Mouse (Mus musculus): ENCODE data around the gene Dcps. TPM values are rescaled to one million over a fixed set of nuclear protein-coding genes. Genes with fewer than 3 reads are reported as not detected.
"Not testable (repeated sequence)": the region's sequence is repeated elsewhere in the genome, so short reads cannot be mapped to it uniquely, and the experiment has no call there.

The Dcps gene
- total RNA-seq, 1 experiment from 2014 or later = 22.9 TPM

DNA sequence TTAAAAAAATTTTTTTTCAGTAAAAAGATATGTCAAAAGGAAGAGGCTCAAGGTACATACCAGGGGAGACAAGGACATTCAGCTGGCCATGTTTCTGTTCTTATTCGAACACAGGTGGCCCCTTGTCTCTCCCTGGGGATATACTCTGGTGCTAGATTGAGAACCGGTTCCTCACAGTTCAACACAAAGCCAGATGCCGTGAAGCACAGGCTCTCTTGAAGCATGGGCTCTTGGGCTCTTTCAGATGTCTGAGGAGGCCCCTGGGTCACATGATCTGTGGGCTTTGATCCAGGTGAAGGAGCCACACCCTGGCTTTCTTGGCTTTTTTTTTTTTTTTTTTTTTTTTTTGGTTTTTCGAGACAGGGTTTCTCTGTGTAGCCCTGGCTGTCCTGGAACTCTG is 10.6 kb upstream of the Dcps start:
- ATAC-seq (ENCODE audit: extremely low read depth, insufficient number of reproducible peaks, low FRiP score, poor library complexity, severe bottlenecking) = no peak

DNA sequence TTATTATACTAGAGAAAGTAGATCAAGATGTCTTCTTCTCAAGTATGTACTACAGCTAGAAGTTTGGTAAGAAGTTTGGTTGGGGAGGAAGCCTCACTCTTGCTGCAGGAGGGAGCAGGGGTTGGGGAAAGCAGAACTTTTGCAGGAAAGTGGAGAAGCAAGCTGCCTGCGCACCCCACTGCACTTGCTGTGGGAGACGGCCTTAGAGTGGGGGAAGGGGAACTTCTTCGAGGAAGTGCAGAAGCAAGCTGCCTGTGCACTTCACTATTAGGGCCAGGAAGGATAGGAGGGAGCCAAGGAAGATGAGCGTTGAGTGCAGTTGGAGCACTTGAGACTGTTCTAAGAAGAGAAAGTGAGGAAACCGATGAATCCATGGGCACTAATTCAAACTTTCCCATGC is 7.5 kb upstream of the Dcps start:
- no peak for ATAC-seq (ENCODE audit: extremely low read depth, insufficient number of reproducible peaks, low FRiP score, poor library complexity, severe bottlenecking)

DNA sequence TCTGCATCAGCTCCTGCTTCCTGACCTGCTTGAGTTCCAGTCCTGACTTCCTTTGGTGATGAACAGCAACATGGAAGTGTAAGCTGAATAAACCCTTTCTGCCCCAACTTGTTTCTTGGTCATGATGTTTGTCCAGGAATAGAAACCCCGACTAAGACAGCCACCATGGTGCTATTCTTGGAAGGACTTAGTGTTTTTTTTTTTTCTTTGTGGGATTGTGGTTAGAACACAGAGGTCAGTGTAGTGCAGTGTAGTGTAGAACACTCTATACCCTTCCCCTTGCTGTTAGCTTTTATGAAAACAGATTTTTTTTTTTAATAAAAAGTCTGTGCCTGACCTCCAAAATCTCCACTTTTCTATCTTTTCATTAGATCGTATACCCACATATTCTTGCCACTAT is 7.0 kb upstream of the Dcps start:
- no peak for ATAC-seq (ENCODE audit: extremely low read depth, insufficient number of reproducible peaks, low FRiP score, poor library complexity, severe bottlenecking)

DNA sequence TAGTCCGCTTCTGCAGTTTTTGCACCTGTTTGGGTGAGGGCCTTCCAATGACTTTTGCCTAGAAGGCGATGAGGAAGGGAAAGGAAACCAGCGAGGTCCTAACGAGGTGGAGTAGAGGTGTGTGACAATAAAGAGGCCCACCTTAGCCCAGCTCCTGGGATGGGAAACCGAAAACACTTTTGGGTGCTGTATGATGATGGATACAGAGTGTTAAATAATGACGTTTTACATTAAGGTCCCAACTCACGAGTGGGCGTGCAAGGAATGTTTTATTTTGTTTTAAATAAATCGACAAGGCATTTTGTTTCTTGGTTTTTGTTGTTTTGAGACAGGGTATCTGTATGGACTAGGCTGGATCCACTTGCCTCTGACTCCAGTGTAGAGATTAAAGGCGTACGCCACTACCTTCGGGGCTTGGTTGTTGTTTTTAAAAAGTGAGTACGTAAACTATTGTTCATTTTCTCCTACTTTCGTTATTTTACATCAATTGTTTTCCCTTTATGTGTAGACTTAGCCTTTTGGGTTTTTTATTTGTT is 331 bp upstream of the Dcps start:
- ATAC-seq (ENCODE audit: extremely low read depth, insufficient number of reproducible peaks, low FRiP score, poor library complexity, severe bottlenecking) = no peak

DNA sequence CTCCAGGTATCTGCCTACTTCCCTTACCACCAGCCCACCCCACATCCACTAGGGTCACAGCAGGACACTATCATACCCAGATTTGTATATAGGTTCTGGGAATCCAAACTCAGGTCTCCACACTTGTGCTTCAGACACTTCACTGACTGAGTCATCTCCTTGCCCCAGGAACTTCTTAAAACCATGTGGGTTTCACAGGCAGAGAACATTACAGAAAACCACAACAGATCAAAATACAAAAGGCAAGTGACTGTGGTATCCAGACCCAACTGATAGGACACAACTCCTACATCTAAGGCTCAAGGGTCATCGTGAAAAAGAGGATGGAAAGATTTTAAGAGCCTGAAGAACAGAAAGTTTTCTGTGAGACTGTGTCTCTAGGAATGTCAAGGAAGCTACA is 2.5 kb downstream of the Dcps start:
- ATAC-seq (ENCODE audit: extremely low read depth, insufficient number of reproducible peaks, low FRiP score, poor library complexity, severe bottlenecking) = no peak

DNA sequence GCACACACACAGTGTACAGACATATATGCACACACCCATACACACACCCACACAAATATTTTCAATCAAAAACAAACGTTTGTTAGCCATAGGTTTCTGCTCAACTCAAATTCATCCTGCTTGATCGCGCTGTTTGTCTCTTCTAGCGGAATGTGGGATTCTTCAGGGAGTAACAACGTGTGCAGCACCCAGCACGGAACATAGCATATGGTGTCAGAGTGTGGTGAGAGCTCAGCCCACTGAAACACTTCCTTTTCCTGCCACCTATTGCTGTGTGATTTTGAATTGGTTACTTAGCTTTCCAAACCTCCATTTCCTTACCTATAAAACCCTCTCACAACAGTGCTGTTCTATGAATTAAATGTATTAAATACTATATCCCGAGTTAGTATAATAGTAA is 5.8 kb downstream of the Dcps start:
- ATAC-seq (ENCODE audit: extremely low read depth, insufficient number of reproducible peaks, low FRiP score, poor library complexity, severe bottlenecking) = no peak

DNA sequence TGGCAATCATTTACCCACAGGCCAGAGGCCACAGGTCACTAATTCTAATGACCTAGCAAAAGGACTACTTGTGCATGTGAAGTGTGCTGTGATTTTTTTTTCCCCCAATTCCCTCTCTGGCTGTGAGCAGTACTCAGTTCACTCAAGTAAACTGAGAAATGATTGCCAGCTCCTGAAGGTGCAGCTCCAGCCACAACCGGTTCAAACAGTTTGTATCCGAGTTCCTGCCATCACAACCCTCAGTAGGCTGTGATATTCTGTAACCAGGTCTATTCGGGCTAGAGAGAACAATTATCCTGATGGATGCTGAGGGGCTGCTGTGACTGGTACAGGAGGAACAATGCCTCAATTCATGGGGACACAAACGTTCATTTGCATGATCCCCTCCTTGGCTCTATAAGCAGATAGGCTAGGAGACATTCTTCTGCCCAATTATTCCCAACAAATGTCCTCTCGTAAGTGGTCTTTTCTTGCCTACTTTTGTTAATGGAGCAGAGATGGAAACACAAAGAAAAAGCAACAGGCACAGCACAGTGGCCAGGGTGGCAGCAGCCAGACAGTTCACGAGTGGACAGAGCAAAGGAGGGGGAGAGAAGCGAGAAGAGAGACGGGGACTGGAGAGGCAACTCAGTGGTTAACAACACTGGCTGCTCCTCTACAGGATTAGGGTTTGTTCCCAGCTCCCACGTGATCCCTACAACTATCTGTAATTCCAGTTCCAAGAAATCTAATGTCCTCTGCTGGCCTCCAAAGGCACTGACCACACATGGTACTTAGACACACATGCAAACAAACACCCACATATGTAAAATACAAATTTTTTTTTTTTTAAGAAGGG is 8.8 kb downstream of the Dcps start:
- ATAC-seq (ENCODE audit: extremely low read depth, insufficient number of reproducible peaks, low FRiP score, poor library complexity, severe bottlenecking) = no peak

DNA sequence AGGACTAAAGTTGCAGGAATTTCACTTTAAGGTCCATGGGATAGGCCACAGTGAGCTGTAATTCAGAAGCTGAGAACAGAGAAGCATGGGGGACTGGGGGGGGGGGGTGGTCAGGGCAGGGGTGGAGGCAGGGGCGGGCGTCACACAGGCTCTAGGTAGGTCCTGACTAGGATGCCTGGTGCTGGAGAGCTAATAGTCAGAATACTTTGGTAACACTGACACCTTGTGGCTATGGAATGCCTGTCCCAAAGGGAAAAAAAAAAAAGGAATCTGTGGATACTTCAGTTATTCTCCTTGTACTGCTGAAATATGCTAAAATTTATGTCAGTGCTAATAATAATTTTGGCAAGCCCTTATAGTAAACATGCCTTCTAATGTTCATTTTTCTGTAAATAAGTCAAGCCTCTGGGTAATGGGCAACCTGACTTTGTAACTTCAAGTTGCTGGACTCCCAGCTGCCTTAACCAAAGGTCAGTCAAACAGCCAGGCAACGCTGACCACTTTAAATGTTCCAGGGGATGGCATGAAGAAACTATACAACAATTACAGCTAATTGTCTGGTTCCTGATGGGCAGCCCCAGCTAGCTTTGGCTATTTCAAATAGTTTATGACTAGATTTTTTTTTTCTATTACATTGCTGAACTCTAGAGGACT is 9.6 kb downstream of the Dcps start:
- ATAC-seq (ENCODE audit: extremely low read depth, insufficient number of reproducible peaks, low FRiP score, poor library complexity, severe bottlenecking) = peak; percentile 56; the same call in 1 of the 2 replicates

DNA sequence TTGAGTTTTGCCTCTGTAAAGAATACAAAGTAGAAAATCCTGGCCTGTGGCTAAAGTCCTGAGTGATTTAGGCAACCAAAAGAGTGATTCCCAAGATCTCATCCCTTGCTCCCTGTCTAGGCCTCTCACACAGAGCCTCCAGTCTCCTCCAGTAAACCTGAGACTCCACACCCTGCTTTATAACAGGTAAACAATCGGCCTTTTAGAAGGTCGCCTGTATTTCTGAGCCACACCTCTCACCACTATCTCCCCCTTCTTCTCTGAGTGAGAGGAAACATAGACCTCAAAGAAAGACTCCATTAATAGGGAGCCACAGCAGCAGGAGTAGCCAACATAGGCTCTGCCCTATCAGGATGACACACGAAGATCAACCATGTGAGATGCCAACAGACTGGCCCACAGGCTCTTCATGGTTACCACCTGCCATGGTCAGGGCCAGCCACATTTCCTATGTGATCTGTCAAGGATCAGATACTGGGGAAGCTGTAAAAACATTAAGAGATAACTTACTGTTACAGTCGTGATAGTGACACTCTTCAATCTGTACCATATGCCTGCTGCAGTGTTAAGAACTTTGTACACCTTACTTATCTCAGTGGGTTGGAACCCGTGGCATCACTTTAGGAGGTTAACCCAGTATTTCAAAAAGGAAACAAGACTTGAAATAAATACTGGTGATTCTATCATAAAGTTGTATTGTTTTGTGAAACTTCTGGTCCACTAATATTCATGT is 11.6 kb downstream of the Dcps start:
- ATAC-seq (ENCODE audit: extremely low read depth, insufficient number of reproducible peaks, low FRiP score, poor library complexity, severe bottlenecking) = no peak

DNA sequence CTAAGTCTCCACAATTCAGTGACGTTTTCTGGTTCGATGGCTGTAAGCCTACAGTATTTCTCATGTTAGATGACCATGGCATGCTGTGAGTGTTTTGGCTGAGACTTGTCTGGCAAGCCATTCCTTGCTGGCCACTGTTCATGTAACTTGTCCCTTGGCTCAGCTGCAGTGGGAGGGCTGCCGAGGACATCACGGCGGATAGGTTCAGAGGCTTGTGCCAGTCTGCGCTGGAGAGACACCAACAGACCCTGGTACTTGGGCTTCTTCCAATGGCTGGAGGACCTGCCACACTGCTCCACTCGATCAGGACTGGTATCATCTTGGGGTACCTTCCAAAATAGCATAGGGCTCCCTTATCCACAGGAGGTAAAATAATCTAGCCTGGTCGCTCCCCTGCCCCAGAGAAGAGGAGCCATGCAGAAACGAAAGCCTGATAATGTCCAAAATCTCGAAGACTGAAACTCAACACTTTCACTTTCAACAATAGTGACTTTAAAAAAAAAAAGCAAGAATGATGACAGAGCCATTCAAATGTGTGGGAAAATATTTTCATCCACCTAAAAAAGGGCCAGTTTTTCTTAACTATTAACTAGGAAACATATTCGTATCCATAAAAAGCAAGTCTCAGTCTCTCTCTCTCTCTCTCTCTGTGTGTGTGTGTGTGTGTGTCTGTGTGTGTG is 12.7 kb downstream of the Dcps start:
- no peak for ATAC-seq (ENCODE audit: extremely low read depth, insufficient number of reproducible peaks, low FRiP score, poor library complexity, severe bottlenecking)

DNA sequence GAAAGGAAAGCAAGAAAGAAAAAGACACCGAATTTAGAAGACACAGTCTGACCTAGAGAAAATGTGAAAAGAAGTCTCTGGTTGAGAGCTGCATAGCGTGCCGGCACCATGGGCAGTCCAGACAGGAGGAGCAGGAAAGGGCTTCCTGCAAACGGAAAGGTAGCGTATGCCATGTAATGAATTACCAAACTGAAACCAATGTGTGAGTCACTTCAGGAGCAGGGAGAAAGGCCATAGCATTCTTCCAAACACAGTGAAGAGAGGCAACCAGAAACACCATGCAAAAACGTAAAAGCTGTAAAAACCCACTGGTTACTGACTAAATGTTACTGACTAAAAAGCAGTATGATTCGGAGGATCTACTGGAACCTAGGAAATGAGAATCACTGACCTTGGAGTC is 14.1 kb downstream of the Dcps start:
- no peak for ATAC-seq (ENCODE audit: extremely low read depth, insufficient number of reproducible peaks, low FRiP score, poor library complexity, severe bottlenecking)

DNA sequence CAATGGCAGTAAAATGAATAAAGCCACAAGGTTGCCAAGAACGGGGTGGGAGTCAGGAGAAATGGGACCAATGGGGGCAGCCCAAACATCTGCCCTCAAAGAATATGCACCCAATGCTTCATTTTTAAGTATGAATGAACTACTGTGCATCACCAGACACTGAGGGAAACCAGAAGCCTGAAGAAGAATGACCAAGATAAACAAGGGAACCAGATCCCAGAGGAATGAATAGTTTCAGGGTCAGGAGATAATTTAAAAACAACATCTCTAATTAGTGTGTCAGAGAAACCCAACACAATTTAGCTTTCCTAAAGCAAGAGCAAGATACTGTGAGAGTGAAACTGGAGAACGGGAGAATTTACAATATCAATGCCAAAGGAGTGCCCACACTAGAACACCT is 15.2 kb downstream of the Dcps start:
- no peak for ATAC-seq (ENCODE audit: extremely low read depth, insufficient number of reproducible peaks, low FRiP score, poor library complexity, severe bottlenecking)

DNA sequence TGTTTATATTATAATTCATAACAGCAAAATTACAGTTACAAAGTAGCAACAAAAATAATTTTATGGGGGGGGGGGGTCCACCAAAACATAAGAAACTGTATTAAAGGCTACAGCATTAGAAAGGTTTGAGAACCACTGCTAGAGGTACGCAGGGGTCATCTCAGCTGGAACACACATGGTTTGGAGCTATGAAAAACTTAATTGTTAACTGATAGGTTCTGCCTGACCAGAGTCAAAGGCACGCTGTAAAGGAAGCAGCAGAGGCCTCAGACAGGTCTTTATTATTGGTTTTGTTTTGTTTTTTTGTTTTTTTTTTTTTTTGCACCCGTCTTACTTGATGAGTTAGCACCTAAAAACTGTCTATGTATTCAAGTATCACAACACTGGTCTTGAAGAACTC is 17.4 kb downstream of the Dcps start:
- ATAC-seq (ENCODE audit: extremely low read depth, insufficient number of reproducible peaks, low FRiP score, poor library complexity, severe bottlenecking) = no peak

DNA sequence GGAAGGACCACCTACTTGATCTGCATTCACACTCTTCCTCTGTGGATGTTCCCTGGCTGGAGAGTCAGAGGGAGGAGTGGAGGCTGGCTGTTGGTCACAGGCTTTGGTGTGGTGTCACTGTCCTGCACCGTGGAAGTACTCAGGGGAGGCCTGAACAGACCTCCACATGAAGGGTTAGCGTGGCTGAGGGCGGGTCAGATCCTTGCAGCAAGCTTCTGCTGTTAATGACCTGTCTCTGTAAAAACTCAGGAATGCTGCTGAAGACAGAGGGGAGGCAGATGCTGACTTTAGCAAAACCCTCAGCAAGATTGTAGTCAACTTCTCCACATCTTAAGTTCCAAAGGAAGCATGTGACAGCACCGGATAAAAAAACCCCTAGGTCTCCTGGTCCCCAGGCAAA is 19.0 kb downstream of the Dcps start:
- no peak for ATAC-seq (ENCODE audit: extremely low read depth, insufficient number of reproducible peaks, low FRiP score, poor library complexity, severe bottlenecking)

DNA sequence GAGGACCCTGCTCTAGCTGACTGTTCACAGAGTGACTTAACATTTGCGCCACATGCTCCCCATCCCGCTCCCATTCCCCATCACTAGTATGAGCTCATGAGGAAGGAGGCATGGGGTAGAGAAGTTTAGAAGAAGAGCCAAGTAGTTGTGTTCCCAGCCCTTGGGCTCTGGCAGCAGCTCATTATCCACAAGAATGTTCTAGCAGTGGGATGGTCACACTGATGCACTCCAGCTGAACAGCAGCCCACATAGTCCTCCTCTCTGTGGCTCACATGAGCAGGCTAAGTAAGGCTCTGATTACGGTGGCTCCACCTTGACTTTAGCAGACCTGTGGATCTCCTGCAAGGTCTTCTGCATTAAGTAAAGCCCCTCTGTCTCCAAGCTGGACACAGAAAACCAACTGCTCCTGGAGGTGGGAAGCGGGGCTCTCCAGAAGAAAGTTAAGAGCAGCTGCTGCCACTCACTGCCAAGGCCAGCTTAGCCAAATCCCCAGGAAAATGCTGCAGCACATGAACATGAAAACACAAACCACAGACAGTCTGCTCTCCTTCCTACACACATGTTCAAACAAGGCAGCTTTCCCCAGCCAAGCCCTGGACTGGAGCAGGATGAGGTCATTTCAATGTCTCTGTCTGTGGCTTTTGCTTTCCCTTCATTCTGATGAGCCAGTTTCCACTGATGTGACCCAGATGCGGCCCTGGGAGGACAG is 19.7 kb downstream of the Dcps start:
- no peak for ATAC-seq (ENCODE audit: extremely low read depth, insufficient number of reproducible peaks, low FRiP score, poor library complexity, severe bottlenecking)

DNA sequence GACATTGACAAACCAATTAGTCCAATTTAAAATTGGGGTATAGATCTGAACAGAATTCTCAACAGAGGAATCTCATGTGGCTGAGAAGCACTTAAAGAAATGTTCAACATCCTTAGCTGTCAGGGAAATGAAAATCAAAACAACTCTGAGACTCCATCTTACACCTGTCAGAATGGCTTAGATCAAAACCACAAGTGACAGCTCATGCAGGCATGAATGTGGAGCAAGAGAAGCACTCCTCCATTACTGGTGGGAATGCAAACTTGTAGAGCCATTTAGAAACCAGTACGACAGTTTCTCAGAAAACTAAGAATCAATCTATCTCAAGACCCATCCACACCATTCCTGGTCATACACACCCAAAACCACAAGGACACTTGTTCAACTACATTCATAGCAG is 22.9 kb downstream of the Dcps start:
- no peak for ATAC-seq (ENCODE audit: extremely low read depth, insufficient number of reproducible peaks, low FRiP score, poor library complexity, severe bottlenecking)

DNA sequence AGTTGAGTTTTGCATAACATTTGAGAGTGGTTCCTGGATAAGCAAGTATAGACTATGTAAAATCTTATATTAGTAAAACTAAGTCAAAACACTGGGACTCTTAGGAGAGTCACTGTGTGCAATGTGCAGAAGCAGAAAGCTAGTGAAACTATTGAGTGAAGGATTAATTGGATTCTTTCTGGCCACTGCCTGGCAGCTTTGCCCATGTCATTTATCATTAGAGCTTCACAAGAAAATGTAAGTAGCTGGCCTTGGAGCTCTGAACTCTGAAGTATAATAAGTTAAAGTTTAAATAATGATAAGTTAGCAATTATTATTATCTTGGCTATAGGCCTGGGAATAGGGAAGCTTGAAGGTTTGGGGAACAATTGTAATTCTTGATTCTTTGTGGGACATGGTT is 27.0 kb downstream of the Dcps start:
- not testable (repeated sequence) for ATAC-seq (ENCODE audit: extremely low read depth, insufficient number of reproducible peaks, low FRiP score, poor library complexity, severe bottlenecking)

DNA sequence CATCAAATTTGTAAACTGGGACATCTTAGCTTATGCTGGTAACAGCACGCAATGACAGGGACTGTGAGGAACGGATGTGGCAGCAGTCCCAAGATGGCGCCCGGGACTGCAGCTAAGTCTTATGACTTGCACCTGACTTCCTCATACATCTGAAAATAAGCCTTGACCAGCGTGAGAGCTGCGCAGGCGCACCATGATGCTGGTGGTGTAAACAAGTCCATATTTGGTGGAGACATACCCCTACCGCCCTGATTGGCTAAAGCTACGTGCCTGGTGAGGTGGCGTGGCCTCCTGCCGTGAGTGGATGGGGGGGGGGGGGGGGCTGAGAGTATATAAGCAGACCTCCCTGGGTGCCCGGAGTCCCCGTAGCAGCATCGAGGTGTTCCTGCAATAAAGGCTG is 28.6 kb downstream of the Dcps start:
- ATAC-seq (ENCODE audit: extremely low read depth, insufficient number of reproducible peaks, low FRiP score, poor library complexity, severe bottlenecking) = not testable (repeated sequence)

DNA sequence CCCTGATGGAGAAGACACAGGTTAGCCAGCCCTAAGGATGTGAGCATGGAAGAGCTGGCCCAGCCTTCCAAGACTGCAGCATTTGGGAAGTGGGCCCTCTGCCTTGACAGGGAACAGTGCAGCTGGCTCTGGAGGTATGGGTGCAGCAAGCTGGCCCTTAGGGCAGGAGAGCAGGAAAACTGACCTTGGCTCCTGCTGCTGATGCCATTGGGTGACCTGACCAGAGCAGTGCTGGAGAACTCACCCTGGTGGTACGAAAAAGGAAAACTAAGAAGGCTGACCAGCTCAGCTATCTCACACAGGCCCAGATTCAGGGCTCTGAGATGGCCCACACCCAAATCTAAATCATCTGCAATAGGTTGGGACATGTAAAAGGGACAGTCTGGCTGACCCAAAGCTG is 30.0 kb downstream of the Dcps start:
- ATAC-seq (ENCODE audit: extremely low read depth, insufficient number of reproducible peaks, low FRiP score, poor library complexity, severe bottlenecking) = no peak

Measured in neutrophil, adult 5-6 weeks (primary cell).